Mouse (Mus musculus) heart, embryonic 15.5 days (tissue): Measurements from ENCODE around the gene Grhl1. TPM values are rescaled to one million over a fixed set of nuclear protein-coding genes. Genes with fewer than 3 reads are reported as not detected.
"Not testable (repeated sequence)": the region's sequence is repeated elsewhere in the genome, so short reads cannot be mapped to it uniquely, and the experiment has no call there.

Experiments
- ATAC-seq: fragments of 200-750 bp; cut with Nextera tagmentation; replicated peaks from 2 replicates; pipeline ENCODE4 v1.8.0; 2017; ENCODE audit warnings: low read depth, moderate TSS enrichment; ENCODE audit not compliant: insufficient number of reproducible peaks, insufficient read depth, low FRiP score
- H3K27ac ChIP-seq: fragments of 300-500 bp; sonication (generic); 2 replicates; pipeline ENCODE4 v1.5.1; 2015; ENCODE audit warnings: mild to moderate bottlenecking, inconsistent platforms
- H3K27me3 ChIP-seq: fragments of 300-500 bp; sonication (generic); 2 replicates; pipeline ENCODE4 v1.6.1; 2015; ENCODE audit warnings: inconsistent platforms
- H3K36me3 ChIP-seq: fragments of 300-500 bp; sonication (generic); 2 replicates; pipeline ENCODE4 v1.6.1; 2015; ENCODE audit warnings: mild to moderate bottlenecking, inconsistent platforms
- H3K4me1 ChIP-seq: fragments of 300-500 bp; sonication (generic); replicated peaks from 2 replicates; pipeline ENCODE4 v1.6.1; 2015; ENCODE audit warnings: inconsistent platforms
- H3K4me2 ChIP-seq: fragments of 300-500 bp; sonication (generic); 2 replicates; pipeline ENCODE4 v1.6.1; 2015; ENCODE audit warnings: inconsistent platforms, mild to moderate bottlenecking, moderate library complexity
- H3K4me3 ChIP-seq: fragments of 300-500 bp; sonication (generic); 2 replicates; pipeline ENCODE4 v1.5.1; 2015; ENCODE audit warnings: mild to moderate bottlenecking, inconsistent platforms
- H3K9ac ChIP-seq: fragments of 300-500 bp; sonication (generic); 2 replicates; pipeline ENCODE4 v1.6.1; 2015; ENCODE audit warnings: mild to moderate bottlenecking, inconsistent platforms
- H3K9me3 ChIP-seq: fragments of 300-500 bp; sonication (generic); replicated peaks from 2 replicates; pipeline ENCODE4 v1.6.1; 2016; ENCODE audit warnings: inconsistent platforms
- WGBS: fragments of 180-500 bp; shearing (Covaris S2); methylation state at CpG from one replicate; pipeline ENCODE4 v1.1.7; 2015; ENCODE audit warnings: mixed read lengths; 5-methylcytosine and 5-hydroxymethylcytosine counted together
- polyA plus RNA-seq: library from polyadenylated mRNA; unstranded; fragments of >200 nt; fragmentation: Nextera tagmentation; extraction: Ambion mirVana; gene quantifications from 2 replicates; pipeline ENCODE4 v1.2.1, GENCODE M21; 2015

Grhl1 gene
- polyA plus RNA-seq, 1 experiment from 2014 or later: 1.3 TPM

DNA sequence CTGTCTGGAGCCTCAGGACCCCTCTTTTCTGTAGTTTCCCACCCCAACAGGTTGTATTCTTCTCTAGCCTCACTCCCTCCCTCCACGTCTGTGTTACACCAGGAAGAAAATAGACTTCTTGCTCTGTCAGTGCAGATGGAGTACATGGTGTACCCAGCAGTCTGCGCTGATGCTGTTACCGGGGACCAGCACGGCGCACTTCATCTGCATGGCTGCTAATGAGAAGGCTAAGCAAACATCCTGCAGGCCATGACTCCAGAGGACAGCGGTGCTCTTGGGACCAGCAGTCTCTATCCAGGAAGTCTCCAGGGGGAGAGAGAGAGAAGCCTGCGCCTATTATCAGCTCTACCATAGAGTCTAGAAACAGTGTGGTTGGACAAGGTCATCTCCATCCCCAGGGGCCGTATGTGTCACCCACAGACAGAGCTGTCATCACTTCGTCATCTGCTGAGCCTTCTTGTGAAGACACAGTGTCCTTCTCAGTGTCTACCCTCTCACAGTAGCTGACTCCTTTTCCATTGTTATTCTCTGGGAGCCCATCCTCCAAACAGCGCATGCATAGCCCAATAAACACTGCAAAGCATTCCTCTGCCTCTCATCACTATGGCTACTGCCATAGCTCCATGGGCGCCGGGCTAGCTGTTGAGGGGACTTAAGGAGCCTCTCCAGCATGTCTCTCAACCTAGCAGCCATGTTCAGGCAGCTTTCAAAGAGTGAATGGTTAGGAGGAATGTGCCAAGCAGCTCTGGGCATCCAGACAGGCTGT, 51.6 kb downstream of the Grhl1 start:
- Histone ChIP-seq H3K27me3 (no peaks in the 10 kb centered on the region), H3K4me3 (no peak overlapping the region), H3K4me2 (no peak overlapping the region), H3K27ac (no peak overlapping the region), H3K9me3 (no peaks in the 10 kb centered on the region), H3K36me3 (no peaks in the 10 kb centered on the region), H3K4me1 (peaks cover 21% of the 10 kb centered on the region), H3K9ac (no peak overlapping the region)
- ATAC-seq: no peak
- 58% methylated on average over 12 of the region's 12 CpGs for WGBS

DNA sequence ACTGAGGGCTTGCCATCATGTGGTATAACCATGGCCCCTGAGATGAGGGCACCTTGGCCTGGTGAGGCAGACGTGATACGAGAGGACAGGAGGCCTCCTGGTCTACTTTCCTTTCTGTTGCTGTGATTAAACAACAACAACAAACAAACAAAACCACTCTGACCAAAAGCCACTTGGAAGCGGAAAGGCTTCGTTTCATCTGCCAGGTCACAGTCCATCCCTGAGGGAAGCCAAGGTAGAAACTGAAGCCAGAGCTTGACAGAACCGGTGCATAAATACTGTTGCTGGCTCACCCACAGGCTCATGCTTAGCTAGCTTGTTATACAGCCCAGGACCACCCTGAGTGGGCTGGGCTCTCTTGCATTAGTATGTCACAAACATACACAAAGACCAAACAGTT, 54.3 kb downstream of the Grhl1 start:
- Histone ChIP-seq H3K27ac (no peak overlapping the region), H3K9ac (no peak overlapping the region), H3K4me1 (peaks cover 21% of the 10 kb centered on the region), H3K4me2 (no peak overlapping the region), H3K9me3 (no peaks in the 10 kb centered on the region), H3K36me3 (no peaks in the 10 kb centered on the region), H3K4me3 (no peak overlapping the region), H3K27me3 (no peaks in the 10 kb centered on the region)
- 81% methylated on average over 5 of the region's 5 CpGs for WGBS
- ATAC-seq: no peak

DNA sequence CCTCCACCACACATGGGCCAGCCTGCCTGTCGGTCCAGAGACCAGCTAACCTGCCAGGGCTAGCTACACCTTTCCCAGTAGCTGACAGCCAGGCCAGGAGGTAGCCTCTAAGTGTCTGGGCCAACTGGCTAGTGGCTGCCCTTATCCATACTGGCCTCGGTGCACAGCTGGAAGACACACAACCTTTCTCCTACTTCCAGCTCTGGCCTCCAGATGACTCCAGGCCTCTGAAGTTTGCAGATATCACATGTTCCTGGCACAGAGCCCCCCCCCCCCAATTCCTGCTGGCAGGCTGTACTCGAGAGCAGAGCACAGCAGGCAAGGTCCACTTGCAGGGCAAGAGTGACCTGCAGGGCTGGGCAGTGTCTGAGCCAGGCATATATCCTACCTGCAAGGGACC, 55.1 kb downstream of the Grhl1 start:
- Histone ChIP-seq H3K9ac (no peak overlapping the region), H3K4me1 (peaks cover 21% of the 10 kb centered on the region), H3K4me2 (no peak overlapping the region), H3K9me3 (no peaks in the 10 kb centered on the region), H3K27me3 (no peaks in the 10 kb centered on the region), H3K4me3 (no peak overlapping the region), H3K27ac (no peak overlapping the region), H3K36me3 (no peaks in the 10 kb centered on the region)
- WGBS: 30% methylated on average over 3 of the region's 3 CpGs
- no peak; the same call in 1 of the 2 replicates for ATAC-seq

- H3K4me1 ChIP-seq: peaks cover 24% of the 10 kb centered on the region
- no peaks in the 10 kb centered on the region for H3K27me3 ChIP-seq
- H3K4me3 ChIP-seq: no peak overlapping the region
- H3K4me2 ChIP-seq: no peak overlapping the region
- ATAC-seq: no peak
- no peaks in the 10 kb centered on the region for H3K9me3 ChIP-seq
- no peak overlapping the region for H3K27ac ChIP-seq
- no peaks in the 10 kb centered on the region for H3K36me3 ChIP-seq
- H3K9ac ChIP-seq: no peak overlapping the region
- WGBS: 69% methylated on average over 1 of the region's 1 CpGs
Measured at GRCm38 (mm10) chr12:24630220-24630619, 58.1 kb downstream of the Grhl1 start.

- Histone ChIP-seq H3K27ac (no peak overlapping the region), H3K9me3 (no peaks in the 10 kb centered on the region), H3K9ac (no peak overlapping the region), H3K36me3 (no peaks in the 10 kb centered on the region), H3K4me1 (peaks cover 18% of the 10 kb centered on the region), H3K4me2 (no peak overlapping the region), H3K4me3 (no peak overlapping the region), H3K27me3 (no peaks in the 10 kb centered on the region)
- no peak for ATAC-seq
- WGBS: 65% methylated on average over 4 of the region's 4 CpGs
Measured at GRCm38 (mm10) chr12:24632404-24632803, 60.3 kb downstream of the Grhl1 start.

GRCm38 (mm10) chr12:24633753-24634191, 61.7 kb downstream of the Grhl1 start:
- H3K4me1 ChIP-seq: peaks cover 17% of the 10 kb centered on the region
- no peak overlapping the region for H3K4me3 ChIP-seq
- H3K9me3 ChIP-seq: no peaks in the 10 kb centered on the region
- no peak overlapping the region for H3K9ac ChIP-seq
- H3K27ac ChIP-seq: peak overlapping the region; percentile 71
- 0 out of 2 replicates have a peak, but pooled peaks have one; percentile 25 for ATAC-seq
- H3K4me2 ChIP-seq: no peak overlapping the region
- H3K27me3 ChIP-seq: no peaks in the 10 kb centered on the region
- no peaks in the 10 kb centered on the region for H3K36me3 ChIP-seq
- WGBS: 57% methylated on average over 1 of the region's 1 CpGs

GRCm38 (mm10) chr12:24634212-24634611, 62.1 kb downstream of the Grhl1 start:
- 32% methylated on average over 4 of the region's 4 CpGs for WGBS
- Histone ChIP-seq H3K9ac (no peak overlapping the region), H3K27ac (peak overlapping the region; percentile 71), H3K36me3 (no peaks in the 10 kb centered on the region), H3K27me3 (no peaks in the 10 kb centered on the region), H3K4me3 (no peak overlapping the region), H3K4me1 (peaks cover 17% of the 10 kb centered on the region), H3K9me3 (no peaks in the 10 kb centered on the region), H3K4me2 (no peak overlapping the region)
- 0 out of 2 replicates have a peak, but pooled peaks have one; percentile 6 for ATAC-seq

GRCm38 (mm10) chr12:24634648-24635047, 62.6 kb downstream of the Grhl1 start:
- Histone ChIP-seq H3K9me3 (no peaks in the 10 kb centered on the region), H3K4me2 (no peak overlapping the region), H3K27me3 (no peaks in the 10 kb centered on the region), H3K9ac (no peak overlapping the region), H3K27ac (peak overlapping the region; percentile 71; the same call in 1 of the 2 replicates), H3K4me1 (peaks cover 17% of the 10 kb centered on the region), H3K4me3 (no peak overlapping the region), H3K36me3 (no peaks in the 10 kb centered on the region)
- ATAC-seq: no peak
- WGBS: 98% methylated on average over 3 of the region's 3 CpGs

GRCm38 (mm10) chr12:24638787-24639186, 66.7 kb downstream of the Grhl1 start:
- not testable (repeated sequence) for H3K4me2 ChIP-seq, H3K9ac ChIP-seq, H3K27ac ChIP-seq, H3K9me3 ChIP-seq, H3K36me3 ChIP-seq, H3K27me3 ChIP-seq, ATAC-seq, H3K4me3 ChIP-seq
- H3K4me1 ChIP-seq: peaks cover 22% of the 10 kb centered on the region
- WGBS: 92% methylated on average over 10 of the region's 10 CpGs

GRCm38 (mm10) chr12:24642370-24642802, 70.3 kb downstream of the Grhl1 start:
- 63% methylated on average over 4 of the region's 4 CpGs for WGBS
- ATAC-seq: peak; percentile 41; the same call in 1 of the 2 replicates

GRCm38 (mm10) chr12:24644125-24644571, 72.1 kb downstream of the Grhl1 start:
- 44% methylated on average over 1 of the region's 1 CpGs for WGBS
- no peaks in the 10 kb centered on the region for H3K27me3 ChIP-seq
- H3K27ac ChIP-seq: peak overlapping the region; percentile 49; the same call in 1 of the 2 replicates
- H3K9ac ChIP-seq: no peak overlapping the region; the same call in 1 of the 2 replicates
- H3K4me3 ChIP-seq: no peak overlapping the region
- H3K36me3 ChIP-seq: no peaks in the 10 kb centered on the region
- ATAC-seq: peak; percentile 44; the same call in 1 of the 2 replicates
- H3K9me3 ChIP-seq: no peaks in the 10 kb centered on the region
- H3K4me1 ChIP-seq: peaks cover 21% of the 10 kb centered on the region
- no peak overlapping the region for H3K4me2 ChIP-seq

More at GRCm38 (mm10) chr12:24642370-24642802, 70.3 kb downstream of the Grhl1 start:
- Histone ChIP-seq H3K9ac (no peak overlapping the region), H3K27me3 (no peaks in the 10 kb centered on the region), H3K9me3 (no peaks in the 10 kb centered on the region), H3K4me2 (no peak overlapping the region), H3K4me1 (peaks cover 21% of the 10 kb centered on the region), H3K36me3 (no peaks in the 10 kb centered on the region), H3K27ac (0 out of 2 replicates have a peak overlapping the region, but pooled peaks have one; percentile 32), H3K4me3 (no peak overlapping the region)
